Mouse (Mus musculus): ENCODE data around the gene Pim1.
"Not testable (repeated sequence)": the region's sequence is repeated elsewhere in the genome, so short reads cannot be mapped to it uniquely, and the experiment has no call there.

Pim1 gene

GRCm38 (mm10) chr17:29490713-29491581, at the start of gene Pim1:
TSS of gene Pim1 (plus strand) at chr17:29490753.
- DNase-seq (ENCODE audit: low spot score in 2 of 2), result peak; percentile 43 to 55

GRCm38 (mm10) chr17:29441562-29441961, 49.0 kb upstream of the Pim1 start:
- no peak for DNase-seq (ENCODE audit: low spot score in 2 of 2)

- DNase-seq (ENCODE audit: low spot score in 2 of 2), result no peak
Observed at GRCm38 (mm10) chr17:29442131-29442557, 48.4 kb upstream of the Pim1 start.

GRCm38 (mm10) chr17:29443724-29444123, 46.8 kb upstream of the Pim1 start:
- DNase-seq (ENCODE audit: low spot score in 2 of 2), result no peak

GRCm38 (mm10) chr17:29445072-29445471, 45.5 kb upstream of the Pim1 start:
- no peak for DNase-seq (ENCODE audit: low spot score in 2 of 2)

- DNase-seq (ENCODE audit: low spot score in 2 of 2), result no peak
Observed at GRCm38 (mm10) chr17:29447323-29447722, 43.2 kb upstream of the Pim1 start.

GRCm38 (mm10) chr17:29448055-29448454, 42.5 kb upstream of the Pim1 start:
- DNase-seq (ENCODE audit: low spot score in 2 of 2), result no peak

- no peak for DNase-seq (ENCODE audit: low spot score in 2 of 2)
Observed at GRCm38 (mm10) chr17:29448561-29448960, 42.0 kb upstream of the Pim1 start.

GRCm38 (mm10) chr17:29450899-29451840, 39.4 kb upstream of the Pim1 start:
- DNase-seq (ENCODE audit: low spot score in 2 of 2), result no peak

GRCm38 (mm10) chr17:29451841-29452210, 38.7 kb upstream of the Pim1 start:
- DNase-seq (ENCODE audit: low spot score in 2 of 2), result no peak

GRCm38 (mm10) chr17:29454119-29454518, 36.4 kb upstream of the Pim1 start:
- DNase-seq (ENCODE audit: low spot score in 2 of 2), result not testable (repeated sequence)

GRCm38 (mm10) chr17:29455411-29456120, 35.0 kb upstream of the Pim1 start:
- DNase-seq (ENCODE audit: low spot score in 2 of 2), result no peak

GRCm38 (mm10) chr17:29456476-29456875, 34.1 kb upstream of the Pim1 start:
- DNase-seq (ENCODE audit: low spot score in 2 of 2), result no peak

GRCm38 (mm10) chr17:29456926-29457325, 33.6 kb upstream of the Pim1 start:
- DNase-seq (ENCODE audit: low spot score in 2 of 2), result no peak

GRCm38 (mm10) chr17:29457795-29458560, 32.6 kb upstream of the Pim1 start:
- DNase-seq (ENCODE audit: low spot score in 2 of 2), result no peak

GRCm38 (mm10) chr17:29459321-29460118, 31.0 kb upstream of the Pim1 start:
- DNase-seq (ENCODE audit: low spot score in 2 of 2), result peak in 1 of 2 experiments; percentile 40

- no peak for DNase-seq (ENCODE audit: low spot score in 2 of 2)
Observed at GRCm38 (mm10) chr17:29460119-29460505, 30.4 kb upstream of the Pim1 start.

- no peak for DNase-seq (ENCODE audit: low spot score in 2 of 2)
Observed at GRCm38 (mm10) chr17:29463627-29464026, 26.9 kb upstream of the Pim1 start.

GRCm38 (mm10) chr17:29464068-29464467, 26.5 kb upstream of the Pim1 start:
- no peak for DNase-seq (ENCODE audit: low spot score in 2 of 2)

GRCm38 (mm10) chr17:29464519-29465140, 25.9 kb upstream of the Pim1 start:
- no peak for DNase-seq (ENCODE audit: low spot score in 2 of 2)
